Mouse (Mus musculus) small intestine, adult 2 months (tissue): ENCODE results near the gene Gm19668. TPM values are rescaled to one million over a fixed set of nuclear protein-coding genes. Genes with fewer than 3 reads are reported as not detected.
"Not testable (repeated sequence)": the region's sequence is repeated elsewhere in the genome, so short reads cannot be mapped to it uniquely, and the experiment has no call there.

Experiments used
- H3K27ac ChIP-seq: fragments of 200-500 bp; 2 replicates; pipeline ENCODE4 v1.5.1; 2012; ENCODE audit warnings: low read depth, low read length, control low read depth, inconsistent platforms; ENCODE audit not compliant: insufficient read depth
- H3K27me3 ChIP-seq: fragments of 200-500 bp; 2 replicates; pipeline ENCODE4 v1.6.1; 2012; ENCODE audit warnings: mild to moderate bottlenecking, moderate library complexity, low read length, inconsistent platforms; ENCODE audit not compliant: control insufficient read depth, insufficient read depth
- H3K36me3 ChIP-seq: fragments of 200-500 bp; 2 replicates; pipeline ENCODE4 v1.6.1; 2012; ENCODE audit warnings: mild to moderate bottlenecking, low read length, control low read depth, inconsistent platforms; ENCODE audit not compliant: control insufficient read depth, insufficient read depth
- H3K4me1 ChIP-seq: fragments of 200-500 bp; 2 replicates; pipeline ENCODE4 v1.6.1; 2012; ENCODE audit warnings: low read length, inconsistent platforms, mixed read lengths; ENCODE audit not compliant: control insufficient read depth, insufficient read depth, insufficient read length
- H3K4me3 ChIP-seq: fragments of 200-500 bp; 2 replicates; pipeline ENCODE4 v1.5.1; 2012; ENCODE audit warnings: low read depth, mild to moderate bottlenecking, control low read depth, inconsistent platforms, low read length, moderate library complexity
- CTCF ChIP-seq: fragments of 200-500 bp; IDR thresholded peaks from 2 replicates; pipeline ENCODE4 v1.5.1; 2012; ENCODE audit warnings: low read depth, mild to moderate bottlenecking, control low read depth, inconsistent platforms, low read length, moderate library complexity, mixed read lengths; ENCODE audit not compliant: insufficient replicate concordance, insufficient read length; ENCODE audit errors: extremely low read depth
- POLR2A ChIP-seq: fragments of 200-500 bp; IDR thresholded peaks from 2 replicates; pipeline ENCODE4 v1.6.1; 2012; ENCODE audit warnings: low read depth, mild to moderate bottlenecking, control low read depth, inconsistent platforms, low read length, moderate library complexity
- WGBS: fragments of 180-500 bp; shearing (Covaris S2); methylation state at CpG from one replicate; pipeline ENCODE4 v1.1.7; 2018; 5-methylcytosine and 5-hydroxymethylcytosine counted together
- polyA plus RNA-seq: library from polyadenylated mRNA; depleted of rRNA; stranded (reverse); fragments of >200 nt; gene quantifications from 2 replicates; pipeline ENCODE4 v1.2.3, GENCODE M21; 2012; rRNA removed

Gm19668 gene
- polyA plus RNA-seq, 1 experiment, result not detected

GRCm38 (mm10) chr10:77769727-77770126 is 29.2 kb downstream of the Gm19668 start:
- Histone ChIP-seq H3K36me3 (no peaks in the 10 kb centered on the region), H3K27me3 (no peaks in the 10 kb centered on the region), H3K4me3 (no peak overlapping the region), H3K27ac (no peak overlapping the region), H3K4me1 (no peaks in the 10 kb centered on the region)
- 71% methylated on average over 1 of the region's 1 CpGs for WGBS
- no peak for TF ChIP-seq CTCF
- TF ChIP-seq POLR2A, result no peak

DNA sequence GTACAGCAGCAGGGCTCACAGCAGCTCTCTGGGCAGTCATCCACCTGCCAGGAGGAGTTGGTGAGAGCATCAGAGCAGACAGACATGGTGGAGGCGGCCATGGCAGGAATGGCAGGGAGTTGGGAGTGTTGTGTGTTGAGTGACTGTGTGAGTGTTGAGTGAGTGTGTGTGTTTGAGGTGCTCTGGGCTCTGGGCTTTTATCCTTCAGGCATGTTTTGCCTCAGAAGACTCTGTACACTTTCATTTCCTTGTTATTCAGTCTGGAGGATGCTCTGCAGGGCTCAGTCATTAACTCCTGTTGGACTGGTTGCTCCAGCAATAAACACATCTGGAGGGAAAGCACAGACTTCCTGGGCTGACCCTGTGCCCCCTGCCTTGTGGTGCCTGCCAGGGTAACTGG is 39.4 kb downstream of the Gm19668 start, which contains the start of gene Gm3233:
Gm3233 (minus strand) TSS at position 101 of the 400 bp plus-strand sequence.
- no CpG with 5 or more reads among the region's 1 CpGs for WGBS
- H3K36me3 ChIP-seq, H3K27me3 ChIP-seq, H3K4me3 ChIP-seq, H3K4me1 ChIP-seq, H3K27ac ChIP-seq: not testable (repeated sequence)

DNA sequence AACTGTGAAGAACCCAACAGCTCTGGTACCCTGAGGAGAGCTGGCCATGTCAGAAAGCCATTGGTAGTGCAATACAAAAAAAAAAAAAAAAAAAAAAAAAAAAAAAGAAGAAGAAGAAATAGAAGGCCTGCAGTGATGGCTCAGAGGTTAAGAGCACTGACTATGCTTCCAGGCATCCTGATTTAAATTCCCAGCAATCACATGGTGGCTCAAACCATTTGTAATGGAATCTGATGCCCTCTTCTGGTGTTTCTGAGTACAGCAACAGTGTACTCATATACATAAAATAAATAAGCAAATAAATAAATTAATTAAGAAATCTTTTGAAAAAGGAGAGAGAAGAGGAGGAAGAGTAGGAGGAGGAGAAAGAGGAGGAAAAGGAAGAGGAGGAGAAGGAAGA is 45.5 kb downstream of the Gm19668 start:
- H3K27ac ChIP-seq, result no peak overlapping the region
- H3K36me3 ChIP-seq, result no peaks in the 10 kb centered on the region
- H3K4me1 ChIP-seq, result no peaks in the 10 kb centered on the region
- H3K4me3 ChIP-seq, result no peak overlapping the region
- H3K27me3 ChIP-seq, result no peaks in the 10 kb centered on the region
- TF ChIP-seq POLR2A, result no peak
- TF ChIP-seq CTCF, result no peak

DNA sequence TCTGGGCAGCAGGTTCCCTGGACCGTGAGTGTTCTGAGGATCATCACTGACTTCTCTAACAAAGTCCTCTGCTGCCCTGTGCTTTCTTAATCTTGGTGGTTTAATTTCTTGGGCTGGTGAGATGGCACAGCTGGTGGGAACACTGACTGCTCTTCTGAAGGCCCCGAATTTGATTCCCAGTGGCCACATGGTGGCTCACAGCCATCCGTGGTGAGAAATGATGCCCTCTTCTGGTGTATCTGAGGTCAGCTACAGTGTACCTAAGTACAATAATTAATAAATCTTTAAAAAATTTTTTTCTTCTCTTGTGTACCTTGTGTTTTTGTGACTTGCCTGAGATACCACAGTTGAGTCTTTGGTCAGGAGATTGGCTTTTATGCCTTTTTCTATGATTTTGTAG is 46.6 kb downstream of the Gm19668 start:
- not testable (repeated sequence) for H3K4me1 ChIP-seq, H3K27ac ChIP-seq
- 56% methylated on average over 3 of the region's 3 CpGs for WGBS

DNA sequence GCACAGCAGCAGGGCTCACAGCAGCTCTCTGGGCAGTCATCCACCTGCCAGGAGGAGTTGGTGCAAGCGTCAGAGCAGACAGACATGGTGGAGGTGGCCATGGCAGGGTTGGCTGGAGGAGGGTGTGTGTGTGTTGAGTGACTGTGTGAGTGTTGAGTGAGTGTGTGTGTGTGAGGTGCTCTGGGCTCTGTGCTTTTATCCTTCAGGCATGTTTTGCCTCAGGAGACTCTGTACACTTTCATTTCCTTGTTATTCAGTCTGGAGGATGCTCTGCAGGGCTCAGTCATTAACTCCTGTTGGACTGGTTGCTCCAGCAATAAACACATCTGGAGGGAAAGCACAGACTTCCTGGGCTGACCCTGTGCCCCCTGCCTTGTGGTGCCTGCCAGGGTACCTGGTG is 47.7 kb downstream of the Gm19668 start, which contains the start of gene Gm9736:
Gm9736 (minus strand) TSS at position 101 of the 400 bp plus-strand sequence.
- not testable (repeated sequence) for H3K27ac ChIP-seq, H3K36me3 ChIP-seq, H3K4me1 ChIP-seq, H3K4me3 ChIP-seq, H3K27me3 ChIP-seq
- WGBS, result 60% methylated on average over 1 of the region's 1 CpGs

More for the DNA sequence above, 46.6 kb downstream of the Gm19668 start:
- H3K4me3 ChIP-seq, H3K27me3 ChIP-seq, H3K36me3 ChIP-seq: not testable (repeated sequence)

- H3K4me1 ChIP-seq, H3K36me3 ChIP-seq, H3K27me3 ChIP-seq, H3K4me3 ChIP-seq, H3K27ac ChIP-seq: not testable (repeated sequence)
- WGBS, result 84% methylated on average over 1 of the region's 1 CpGs
Observed at GRCm38 (mm10) chr10:77750686-77751085, 48.2 kb downstream of the Gm19668 start.

Other genes starting within 250 kb of the Gm19668 start
- gene Pttg1ip, start 217.4 kb downstream of the Gm19668 start, polyA plus RNA-seq, result 82.9 and 176 TPM in 2 replicates
- 129 and 254 TPM in 2 replicates for gene Sumo3, start 193.0 kb downstream of the Gm19668 start, polyA plus RNA-seq
- gene Gm49325, start 192.9 kb downstream of the Gm19668 start, polyA plus RNA-seq, result not detected in 2 replicates
- 16.5 and 20.9 TPM in 2 replicates for gene Ube2g2, start 176.9 kb downstream of the Gm19668 start, polyA plus RNA-seq
- 0.11 and 0.33 TPM in 2 replicates for gene Tspear, start 112.6 kb downstream of the Gm19668 start, polyA plus RNA-seq
- gene Gm19402, start 108.4 kb downstream of the Gm19668 start, polyA plus RNA-seq, result not detected in 2 replicates
- gene Gm9508, start 101.9 kb downstream of the Gm19668 start, polyA plus RNA-seq, result not detected in 2 replicates
- not detected in 2 replicates for gene Gm10272, start 92.5 kb downstream of the Gm19668 start, polyA plus RNA-seq
- not detected in 2 replicates for gene Gm10024, start 87.7 kb downstream of the Gm19668 start, polyA plus RNA-seq
- gene Gm10142, start 83.3 kb downstream of the Gm19668 start, polyA plus RNA-seq, result 0.85 TPM in 1 of 2 replicates, not detected in the other
- not detected in 2 replicates for gene Krtap12-1, start 78.5 kb downstream of the Gm19668 start, polyA plus RNA-seq
- gene Gm10100, start 72.6 kb downstream of the Gm19668 start, polyA plus RNA-seq, result not detected in 2 replicates
- gene Gm18596, start 56.5 kb downstream of the Gm19668 start, polyA plus RNA-seq, result not detected in 2 replicates
- gene Gm9736, start 47.8 kb downstream of the Gm19668 start, polyA plus RNA-seq, result not detected in 2 replicates
- not detected in 2 replicates for gene Gm3233, start 39.5 kb downstream of the Gm19668 start, polyA plus RNA-seq
- gene Gm3238, start 27.8 kb downstream of the Gm19668 start, polyA plus RNA-seq, result not detected in 2 replicates
- gene Gm7138, start 22.2 kb downstream of the Gm19668 start, polyA plus RNA-seq, result not detected in 2 replicates
- gene Gm3250, start 16.6 kb downstream of the Gm19668 start, polyA plus RNA-seq, result not detected in 2 replicates
- not detected in 2 replicates for gene Gm7137, start 10.9 kb downstream of the Gm19668 start, polyA plus RNA-seq
- gene Gm9639, start 4.1 kb downstream of the Gm19668 start, polyA plus RNA-seq, result not detected in 2 replicates
- gene Gm9507, start 12.7 kb upstream of the Gm19668 start, polyA plus RNA-seq, result not detected in 2 replicates
- gene Gm2696, start 15.5 kb upstream of the Gm19668 start, polyA plus RNA-seq, result not detected in 2 replicates
- gene Krtap10-4, start 28.0 kb upstream of the Gm19668 start, polyA plus RNA-seq, result not detected in 2 replicates
- gene Krtap10-10, start 36.8 kb upstream of the Gm19668 start, polyA plus RNA-seq, result 0.09 TPM in 1 of 2 replicates, not detected in the other
- not detected in 2 replicates for gene Gm36176, start 47.7 kb upstream of the Gm19668 start, polyA plus RNA-seq
- gene Gm10318, start 53.7 kb upstream of the Gm19668 start, polyA plus RNA-seq, result not detected in 2 replicates
- gene Gm3285, start 62.8 kb upstream of the Gm19668 start, polyA plus RNA-seq, result not detected in 2 replicates
- 4.0 and 5.3 TPM in 2 replicates for gene Lrrc3, start 103.4 kb upstream of the Gm19668 start, polyA plus RNA-seq
- gene Trpm2, start 171.4 kb upstream of the Gm19668 start, polyA plus RNA-seq, result 1.8 and 3.4 TPM in 2 replicates
- gene 1810043G02Rik, start 179.4 kb upstream of the Gm19668 start, polyA plus RNA-seq, result 11.0 and 14.6 TPM in 2 replicates
- 31.2 and 39.0 TPM in 2 replicates for gene Pfkl, start 210.9 kb upstream of the Gm19668 start, polyA plus RNA-seq
- 0.86 and 1.1 TPM in 2 replicates for gene Dnmt3l, start 242.8 kb upstream of the Gm19668 start, polyA plus RNA-seq
- gene Aire, start 244.5 kb upstream of the Gm19668 start, polyA plus RNA-seq, result 0.27 and 0.34 TPM in 2 replicates